Mouse (Mus musculus) liver, adult 2 months (tissue): ENCODE results near the gene H2-DMb1. TPM values are rescaled to one million over a fixed set of nuclear protein-coding genes. Genes with fewer than 3 reads are reported as not detected.
A peak's percentile ranks its signal among the peaks of the same experiment; 100 is the strongest.

Source experiments
- DNase-seq: peaks from one replicate; pipeline ENCODE4 v3.0.0-alpha.2; 2011; ENCODE audit warnings: low read depth, low spot score; ENCODE audit errors: extremely low read depth
- H3K27ac ChIP-seq: fragments of 200-500 bp; replicated peaks from 2 replicates; pipeline ENCODE4 v1.5.1; 2012; ENCODE audit warnings: low read depth, mild to moderate bottlenecking, control low read depth, inconsistent platforms, low read length; ENCODE audit not compliant: insufficient read depth
- H3K27me3 ChIP-seq: fragments of 200-500 bp; 2 replicates; pipeline ENCODE4 v1.6.1; 2012; ENCODE audit warnings: mild to moderate bottlenecking, moderate library complexity, low read length, inconsistent platforms; ENCODE audit not compliant: control insufficient read depth, insufficient read depth
- H3K36me3 ChIP-seq: fragments of 200-500 bp; 2 replicates; pipeline ENCODE4 v1.6.1; 2012; ENCODE audit warnings: low read length, inconsistent platforms; ENCODE audit not compliant: control insufficient read depth, insufficient read depth
- H3K4me1 ChIP-seq: fragments of 200-500 bp; 2 replicates; pipeline ENCODE4 v1.6.1; 2011; ENCODE audit warnings: low read length; ENCODE audit not compliant: control insufficient read depth, insufficient read depth
- H3K4me3 ChIP-seq: fragments of 200-500 bp; 2 replicates; pipeline ENCODE4 v1.5.1; 2011; ENCODE audit warnings: low read depth, mild to moderate bottlenecking, control low read depth, low read length, moderate library complexity; ENCODE audit not compliant: insufficient read depth
- H3K79me2 ChIP-seq: fragments of 200-500 bp; 2 replicates; pipeline ENCODE4 v1.6.1; 2012; ENCODE audit warnings: inconsistent platforms, mild to moderate bottlenecking, low read length, moderate library complexity; ENCODE audit not compliant: control insufficient read depth, insufficient read depth
- H3K9ac ChIP-seq: fragments of 200-500 bp; 2 replicates; pipeline ENCODE4 v1.6.1; 2012; ENCODE audit warnings: low read depth, mild to moderate bottlenecking, control low read depth, inconsistent platforms, low read length
- CTCF ChIP-seq: fragments of 200-500 bp; IDR thresholded peaks from 2 replicates; pipeline ENCODE4 v1.5.1; 2011; ENCODE audit warnings: low read depth, low read length, control low read depth
- POLR2A ChIP-seq: fragments of 200-500 bp; IDR thresholded peaks from 2 replicates; pipeline ENCODE4 v1.6.1; 2011; ENCODE audit warnings: low read length, control low read depth; ENCODE audit not compliant: insufficient read depth; ENCODE audit errors: extremely low read depth
- WGBS: fragments of 180-500 bp; shearing (Covaris S2); methylation state at CpG from one replicate; pipeline ENCODE4 v1.1.7; 2018; 5-methylcytosine and 5-hydroxymethylcytosine counted together
- polyA plus RNA-seq: library from polyadenylated mRNA; depleted of rRNA; stranded (reverse); fragments of >200 nt; gene quantifications from 2 replicates; pipeline ENCODE4 v1.2.3, GENCODE M21; 2012
- total RNA-seq: library from RNA; depleted of rRNA; stranded (reverse); fragments of >200 nt; gene quantifications from 2 replicates; pipeline ENCODE4 v1.2.3, GENCODE M21; 2014

Gene H2-DMb1
- total and polyA plus RNA-seq, 2 experiments = 4.2 to 14.5 TPM

DNA sequence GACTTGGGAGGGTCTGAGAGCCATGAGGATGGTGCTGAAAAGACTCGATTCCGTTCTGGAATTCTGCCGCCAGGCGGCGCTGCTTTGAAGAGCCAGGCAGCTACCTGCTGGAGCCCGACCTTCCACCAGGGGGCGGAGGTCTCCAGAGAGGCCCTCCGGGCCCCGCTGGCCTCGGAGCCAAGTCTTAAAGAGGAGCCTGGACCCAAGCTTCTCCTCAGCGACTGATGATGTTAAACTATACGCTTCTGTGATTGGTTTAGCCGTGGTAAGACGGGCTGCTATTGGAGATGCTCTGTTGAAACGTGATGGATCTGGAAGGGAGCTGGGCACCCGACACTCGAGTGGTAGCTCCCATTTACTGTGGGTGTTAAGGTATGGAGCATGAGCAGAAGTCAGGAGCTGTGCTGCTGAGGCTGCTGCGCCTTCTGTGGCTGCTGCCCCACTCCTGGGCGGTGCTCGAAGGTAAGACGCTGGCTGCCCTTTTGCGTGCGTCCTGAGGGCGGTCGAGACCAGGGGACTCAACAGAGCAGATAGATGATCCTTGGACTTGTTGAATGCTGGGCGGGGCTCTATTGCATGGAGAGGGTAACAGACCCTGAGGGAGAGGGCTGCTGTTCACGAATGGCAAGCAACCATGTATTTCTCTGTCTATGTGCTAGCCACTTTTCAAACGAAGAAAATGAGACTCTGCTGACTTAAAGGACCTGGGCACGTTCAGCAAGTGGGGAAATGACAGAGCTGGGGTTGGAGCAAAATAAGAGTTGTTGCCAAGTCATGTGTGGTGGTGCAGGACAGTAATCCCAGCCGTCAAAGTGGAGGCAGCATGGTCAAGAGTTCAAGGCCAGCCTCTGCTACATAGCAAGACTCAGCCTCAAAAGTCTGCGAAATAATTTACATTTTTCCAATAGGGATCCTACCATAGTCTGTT is 17.3 kb upstream of the H2-DMb1 start:
- H3K27me3 ChIP-seq = peaks cover 7% of the 10 kb centered on the region; the same call in 1 of the 2 replicates
- H3K4me1 ChIP-seq = no peaks in the 10 kb centered on the region
- peak; percentile 95 for DNase-seq
- H3K36me3 ChIP-seq = no peaks in the 10 kb centered on the region
- 8% methylated on average over 31 of the region's 31 CpGs for WGBS
- peak overlapping the region; percentile 54 for H3K4me3 ChIP-seq
- H3K79me2 ChIP-seq = no peaks in the 10 kb centered on the region
- TF ChIP-seq CTCF (peak; percentile 100), POLR2A (no peak)
- H3K9ac ChIP-seq = peak overlapping the region; percentile 5; the same call in 1 of the 2 replicates
- H3K27ac ChIP-seq = no peak overlapping the region

- no peaks in the 10 kb centered on the region for H3K4me1 ChIP-seq
- H3K27ac ChIP-seq = no peak overlapping the region
- no peak for TF ChIP-seq POLR2A
- no peak for TF ChIP-seq CTCF
- no peak overlapping the region for H3K9ac ChIP-seq
- no peak for DNase-seq
- WGBS = 66% methylated on average over 7 of the region's 7 CpGs
- H3K79me2 ChIP-seq = no peaks in the 10 kb centered on the region
- no peak overlapping the region for H3K4me3 ChIP-seq
- H3K36me3 ChIP-seq = no peaks in the 10 kb centered on the region
- H3K27me3 ChIP-seq = peaks cover 7% of the 10 kb centered on the region; the same call in 1 of the 2 replicates
Measured at GRCm38 (mm10) chr17:34137601-34138000, 15.3 kb upstream of the H2-DMb1 start.

- H3K79me2 ChIP-seq = no peaks in the 10 kb centered on the region
- H3K4me1 ChIP-seq = no peaks in the 10 kb centered on the region
- H3K27ac ChIP-seq = no peak overlapping the region
- no peak overlapping the region for H3K9ac ChIP-seq
- H3K4me3 ChIP-seq = no peak overlapping the region
- peaks cover 7% of the 10 kb centered on the region; the same call in 1 of the 2 replicates for H3K27me3 ChIP-seq
- no peaks in the 10 kb centered on the region for H3K36me3 ChIP-seq
- TF ChIP-seq CTCF (no peak), POLR2A (no peak)
- DNase-seq = no peak
- WGBS = 69% methylated on average over 7 of the region's 7 CpGs
Measured at GRCm38 (mm10) chr17:34138655-34139054, 14.2 kb upstream of the H2-DMb1 start.

- 7% methylated on average over 16 of the region's 16 CpGs for WGBS
- TF ChIP-seq CTCF (no peak), POLR2A (no peak)
- no peak overlapping the region for H3K9ac ChIP-seq
- no peaks in the 10 kb centered on the region for H3K4me1 ChIP-seq
- no peak for DNase-seq
- H3K36me3 ChIP-seq = no peaks in the 10 kb centered on the region
- no peak overlapping the region for H3K4me3 ChIP-seq
- no peaks in the 10 kb centered on the region for H3K79me2 ChIP-seq
- peaks cover 7% of the 10 kb centered on the region; the same call in 1 of the 2 replicates for H3K27me3 ChIP-seq
- no peak overlapping the region for H3K27ac ChIP-seq
Measured at GRCm38 (mm10) chr17:34139416-34139815, 13.5 kb upstream of the H2-DMb1 start.

GRCm38 (mm10) chr17:34140240-34140639 is 12.6 kb upstream of the H2-DMb1 start:
- DNase-seq = no peak
- Histone ChIP-seq H3K79me2 (no peaks in the 10 kb centered on the region), H3K27me3 (peaks cover 7% of the 10 kb centered on the region; the same call in 1 of the 2 replicates), H3K9ac (no peak overlapping the region), H3K27ac (no peak overlapping the region), H3K4me3 (no peak overlapping the region), H3K4me1 (no peaks in the 10 kb centered on the region), H3K36me3 (no peaks in the 10 kb centered on the region)
- WGBS = 11% methylated on average over 5 of the region's 5 CpGs
- TF ChIP-seq CTCF = no peak
- TF ChIP-seq POLR2A = no peak

- no peaks in the 10 kb centered on the region for H3K36me3 ChIP-seq
- no peak overlapping the region for H3K4me3 ChIP-seq
- H3K27ac ChIP-seq = no peak overlapping the region
- H3K79me2 ChIP-seq = no peaks in the 10 kb centered on the region
- no peaks in the 10 kb centered on the region for H3K4me1 ChIP-seq
- no peak overlapping the region for H3K9ac ChIP-seq
- peaks cover 7% of the 10 kb centered on the region; the same call in 1 of the 2 replicates for H3K27me3 ChIP-seq
- DNase-seq = no peak
- 69% methylated on average over 4 of the region's 4 CpGs for WGBS
- no peak for TF ChIP-seq CTCF
- no peak for TF ChIP-seq POLR2A
Measured at GRCm38 (mm10) chr17:34141448-34141847, 11.4 kb upstream of the H2-DMb1 start.
